Mouse (Mus musculus): Measurements from ENCODE around the gene Pdcd6.

- TF ChIP-seq GATA1 (IDR thresholded peaks at IDR 0.05; ENCODE audit: borderline replicate concordance, low read length) = no peak
- no peak for TF ChIP-seq CTCF (IDR thresholded peaks at IDR 0.05; ENCODE audit: low read depth, low read length)
- no peak for TF ChIP-seq POLR2AphosphoS5 (IDR thresholded peaks at IDR 0.05; ENCODE audit: insufficient replicate concordance, low read depth, low read length)
Observed at GRCm38 (mm10) chr13:74329321-74329720, 11.9 kb upstream of the Pdcd6 start.
